Mouse (Mus musculus) midbrain, embryonic 11.5 days (tissue): ENCODE measurements around the gene Galt. TPM values are rescaled to one million over a fixed set of nuclear protein-coding genes. Genes with fewer than 3 reads are reported as not detected.
"Not testable (repeated sequence)": the region's sequence is repeated elsewhere in the genome, so short reads cannot be mapped to it uniquely, and the experiment has no call there.

Experiments used
- ATAC-seq: fragments of 200-750 bp; cut with Nextera tagmentation; 2 replicates; pipeline ENCODE4 v1.8.0; 2017; ENCODE audit warnings: moderate TSS enrichment, moderate library complexity; ENCODE audit not compliant: low FRiP score
- DNase-seq: peaks from one replicate; pipeline ENCODE4 v3.0.0; 2015; ENCODE audit warnings: low spot score; ENCODE audit errors: missing footprints
- H3K27ac ChIP-seq: fragments of 300-500 bp; sonication (generic); 2 replicates; pipeline ENCODE4 v1.5.1; 2014; ENCODE audit warnings: low read depth, low read length
- H3K27me3 ChIP-seq: fragments of 300-500 bp; sonication (generic); 2 replicates; pipeline ENCODE4 v1.6.1; 2014; ENCODE audit warnings: mild to moderate bottlenecking, low read length, moderate library complexity, mixed read lengths; ENCODE audit not compliant: control insufficient read depth, insufficient read depth
- H3K36me3 ChIP-seq: fragments of 300-500 bp; sonication (generic); 2 replicates; pipeline ENCODE4 v1.6.1; 2014; ENCODE audit warnings: mild to moderate bottlenecking, low read length, moderate library complexity, mixed read lengths; ENCODE audit not compliant: control insufficient read depth, insufficient read depth
- H3K4me1 ChIP-seq: fragments of 300-500 bp; sonication (generic); 2 replicates; pipeline ENCODE4 v1.6.1; 2014; ENCODE audit warnings: low read length; ENCODE audit not compliant: control insufficient read depth, insufficient read depth
- H3K4me2 ChIP-seq: fragments of 300-500 bp; sonication (generic); 2 replicates; pipeline ENCODE4 v1.6.1; 2014; ENCODE audit warnings: mild to moderate bottlenecking, moderate library complexity
- H3K4me3 ChIP-seq: fragments of 300-500 bp; sonication (generic); 2 replicates; pipeline ENCODE4 v1.5.1; 2014; ENCODE audit warnings: low read depth, low read length
- H3K9ac ChIP-seq: fragments of 300-500 bp; sonication (generic); 2 replicates; pipeline ENCODE4 v1.6.1; 2014; ENCODE audit warnings: low read length
- H3K9me3 ChIP-seq: fragments of 300-500 bp; sonication (generic); 2 replicates; pipeline ENCODE4 v1.6.1; 2016; ENCODE audit warnings: low read length; ENCODE audit not compliant: control insufficient read depth
- WGBS: fragments of 180-500 bp; shearing (Covaris S2); extraction: QIAGEN DNeasy Blood & Tissue Kit; methylation state at CpG from one replicate; pipeline ENCODE4 v1.1.7; 2014; 5-methylcytosine and 5-hydroxymethylcytosine counted together
- polyA plus RNA-seq: library from polyadenylated mRNA; unstranded; fragments of >200 nt; fragmentation: Nextera tagmentation; extraction: Ambion mirVana; gene quantifications from 2 replicates; pipeline ENCODE4 v1.2.1, GENCODE M21; 2014

The Galt gene
- polyA plus RNA-seq, 1 experiment from 2014 or later: 19.5 TPM

- DNase-seq (peak; percentile 81), ATAC-seq (no peak)
- no peak overlapping the region for H3K9ac ChIP-seq
- H3K4me2 ChIP-seq: 0 out of 2 replicates have a peak overlapping the region, but pooled peaks have one; percentile 11
- H3K4me1 ChIP-seq: peaks cover 23% of the 10 kb centered on the region
- H3K4me3 ChIP-seq: no peak overlapping the region
- WGBS: 34% methylated on average over 8 of the region's 8 CpGs
- no peaks in the 10 kb centered on the region for H3K27me3 ChIP-seq
- H3K9me3 ChIP-seq: no peaks in the 10 kb centered on the region
- no peaks in the 10 kb centered on the region for H3K36me3 ChIP-seq
- H3K27ac ChIP-seq: no peak overlapping the region
Observed at GRCm38 (mm10) chr4:41762099-41762687, 7.2 kb downstream of the Galt start.

- peaks cover 23% of the 10 kb centered on the region for H3K4me1 ChIP-seq
- not testable (repeated sequence) for H3K27me3 ChIP-seq, H3K4me2 ChIP-seq, DNase-seq, H3K9me3 ChIP-seq, H3K4me3 ChIP-seq, H3K36me3 ChIP-seq, H3K9ac ChIP-seq, H3K27ac ChIP-seq, ATAC-seq
- WGBS: 45% methylated on average over 8 of the region's 8 CpGs
Observed at GRCm38 (mm10) chr4:41762688-41763114, 7.7 kb downstream of the Galt start.

- not testable (repeated sequence) for ATAC-seq, H3K36me3 ChIP-seq, H3K9me3 ChIP-seq, H3K27me3 ChIP-seq, DNase-seq, H3K4me3 ChIP-seq, H3K4me2 ChIP-seq, H3K9ac ChIP-seq, H3K27ac ChIP-seq
- whole genome bisulfite sequencing: 84% methylated on average over 4 of the region's 6 CpGs
- H3K4me1 ChIP-seq: peaks cover 23% of the 10 kb centered on the region
Observed at GRCm38 (mm10) chr4:41763176-41763575, 8.1 kb downstream of the Galt start.

GRCm38 (mm10) chr4:41767301-41767700, 12.3 kb downstream of the Galt start:
- H3K9ac ChIP-seq, H3K9me3 ChIP-seq, ATAC-seq, H3K4me3 ChIP-seq, H3K27ac ChIP-seq, H3K4me2 ChIP-seq, H3K36me3 ChIP-seq, H3K4me1 ChIP-seq, H3K27me3 ChIP-seq, DNase-seq: not testable (repeated sequence)
- WGBS: 86% methylated on average over 10 of the region's 10 CpGs

GRCm38 (mm10) chr4:41772946-41773345, 17.9 kb downstream of the Galt start:
- WGBS: 5% methylated on average over 8 of the region's 16 CpGs
- H3K9me3 ChIP-seq, H3K9ac ChIP-seq, DNase-seq, H3K27ac ChIP-seq, H3K4me1 ChIP-seq, H3K36me3 ChIP-seq, H3K27me3 ChIP-seq, ATAC-seq: not testable (repeated sequence)
- Histone ChIP-seq H3K4me2 (peak overlapping the region; percentile 34), H3K4me3 (peak overlapping the region; percentile 15; the same call in 1 of the 2 replicates)

- not testable (repeated sequence) for H3K27me3 ChIP-seq, H3K36me3 ChIP-seq, H3K27ac ChIP-seq, H3K4me1 ChIP-seq, ATAC-seq, H3K9me3 ChIP-seq
- peak overlapping the region; percentile 38; the same call in 1 of the 2 replicates for H3K9ac ChIP-seq
- peak overlapping the region; percentile 34 for H3K4me3 ChIP-seq
- whole genome bisulfite sequencing: 0% methylated on average over 22 of the region's 25 CpGs
- H3K4me2 ChIP-seq: peak overlapping the region; percentile 40
- DNase-seq: peak; percentile 84
Observed at GRCm38 (mm10) chr4:41773502-41773901, 18.5 kb downstream of the Galt start.

- Histone ChIP-seq H3K9ac (peak within 1 kb of the TSS; percentile 38; the same call in 1 of the 2 replicates), H3K4me3 (peak within 1 kb of the TSS; percentile 34), H3K4me2 (peak within 1 kb of the TSS; percentile 40)
- 0% methylated on average over 12 of the region's 14 CpGs for WGBS
- not testable (repeated sequence) for H3K27me3 ChIP-seq, ATAC-seq, H3K27ac ChIP-seq, H3K36me3 ChIP-seq, H3K9me3 ChIP-seq, H3K4me1 ChIP-seq
- peak; percentile 97 for DNase-seq
Observed at GRCm38 (mm10) chr4:41774002-41774401, 19.0 kb downstream of the Galt start, which contains the start of gene Ccl27a. Gene Ccl27a, minus strand, starts transcription at chr4:41774247.

GRCm38 (mm10) chr4:41774506-41774905, 19.5 kb downstream of the Galt start:
- peak overlapping the region; percentile 34; the same call in 1 of the 2 replicates for H3K4me3 ChIP-seq
- 60% methylated on average over 3 of the region's 3 CpGs for WGBS

GRCm38 (mm10) chr4:41775840-41776239, 20.8 kb downstream of the Galt start:
- not testable (repeated sequence) for H3K27ac ChIP-seq, H3K9me3 ChIP-seq, H3K4me1 ChIP-seq, H3K36me3 ChIP-seq, DNase-seq, ATAC-seq, H3K9ac ChIP-seq, H3K4me2 ChIP-seq, H3K4me3 ChIP-seq, H3K27me3 ChIP-seq
- 84% methylated on average over 1 of the region's 1 CpGs for WGBS

More at GRCm38 (mm10) chr4:41774506-41774905, 19.5 kb downstream of the Galt start:
- peak overlapping the region; percentile 37 for H3K4me2 ChIP-seq
- not testable (repeated sequence) for H3K36me3 ChIP-seq, H3K9me3 ChIP-seq, ATAC-seq, H3K4me1 ChIP-seq, H3K9ac ChIP-seq, H3K27me3 ChIP-seq, DNase-seq, H3K27ac ChIP-seq
